Mouse (Mus musculus) liver, postnatal 0 days (tissue): ENCODE data around the gene Tes3-ps. TPM values are rescaled to one million over a fixed set of nuclear protein-coding genes. Genes with fewer than 3 reads are reported as not detected.

ENCODE experiments used
- ATAC-seq: fragments of 200-750 bp; cut with Nextera tagmentation; 2 replicates; pipeline ENCODE4 v1.8.0; 2017; ENCODE audit warnings: mild to moderate bottlenecking, moderate library complexity
- DNase-seq: peaks from one replicate; pipeline ENCODE4 v3.0.0-alpha.2; 2016
- H3K27ac ChIP-seq: fragments of 300-500 bp; sonication (generic); 2 replicates; pipeline ENCODE4 v1.5.1; 2014; ENCODE audit warnings: antibody characterized with exemption, moderate library complexity, mild to moderate bottlenecking, low read depth
- H3K27me3 ChIP-seq: fragments of 300-500 bp; sonication (generic); 2 replicates; pipeline ENCODE4 v1.6.1; 2014; ENCODE audit warnings: low read length, control low read depth, mixed read lengths; ENCODE audit not compliant: insufficient read depth
- H3K36me3 ChIP-seq: fragments of 300-500 bp; sonication (generic); replicated peaks from 2 replicates; pipeline ENCODE4 v1.6.1; 2014; ENCODE audit warnings: mild to moderate bottlenecking, control low read depth, low read length, moderate library complexity, mixed read lengths; ENCODE audit not compliant: insufficient read depth
- H3K4me1 ChIP-seq: fragments of 300-500 bp; sonication (generic); 2 replicates; pipeline ENCODE4 v1.6.1; 2014; ENCODE audit warnings: antibody characterized with exemption, mild to moderate bottlenecking, control low read depth; ENCODE audit not compliant: insufficient read depth
- H3K4me2 ChIP-seq: fragments of 300-500 bp; sonication (generic); 2 replicates; pipeline ENCODE4 v1.6.1; 2014; ENCODE audit warnings: low read depth, mild to moderate bottlenecking, low read length, moderate library complexity, mixed read lengths
- H3K4me3 ChIP-seq: fragments of 300-500 bp; sonication (generic); 2 replicates; pipeline ENCODE4 v1.5.1; 2014; ENCODE audit warnings: low read depth, low read length
- H3K9ac ChIP-seq: fragments of 300-500 bp; sonication (generic); replicated peaks from 2 replicates; pipeline ENCODE4 v1.6.1; 2014; ENCODE audit warnings: mild to moderate bottlenecking, moderate library complexity
- H3K9me3 ChIP-seq: fragments of 300-500 bp; sonication (generic); 2 replicates; pipeline ENCODE4 v1.6.1; 2016; ENCODE audit warnings: mild to moderate bottlenecking, control low read depth, low read length, mixed read lengths
- CTCF ChIP-seq: sonication (generic); IDR thresholded peaks from 2 replicates; pipeline ENCODE4 v1.5.1; 2016; ENCODE audit warnings: antibody characterized with exemption, low read depth
- EP300 ChIP-seq: IDR thresholded peaks from 2 replicates; pipeline ENCODE4 v1.6.1; 2016; ENCODE audit warnings: antibody characterized with exemption, low read depth, mild to moderate bottlenecking
- WGBS: fragments of 180-500 bp; shearing (Covaris S2); extraction: QIAGEN DNeasy Blood & Tissue Kit; methylation state at CpG from one replicate; pipeline ENCODE4 v1.1.7; 2014; ENCODE audit not compliant: insufficient replicate concordance; 5-methylcytosine and 5-hydroxymethylcytosine counted together
- polyA plus RNA-seq: library from polyadenylated mRNA; unstranded; fragments of >200 nt; fragmentation: Nextera tagmentation; extraction: Ambion mirVana; gene quantifications from 2 replicates; pipeline ENCODE4 v1.2.1, GENCODE M21; 2015

Tes3-ps gene
- polyA plus RNA-seq, 1 experiment from 2014 or later: 0.47 TPM

GRCm38 (mm10) chr13:49526235-49526634 is 33.1 kb downstream of the Tes3-ps start:
- no peak for DNase-seq
- Histone ChIP-seq H3K9me3 (no peaks in the 10 kb centered on the region), H3K9ac (no peak overlapping the region), H3K4me1 (no peaks in the 10 kb centered on the region), H3K27ac (no peak overlapping the region), H3K4me3 (no peak overlapping the region), H3K4me2 (no peak overlapping the region), H3K36me3 (no peaks in the 10 kb centered on the region), H3K27me3 (no peaks in the 10 kb centered on the region)
- ATAC-seq: no peak
- WGBS: 79% methylated on average over 2 of the region's 2 CpGs
- TF ChIP-seq EP300: no peak
- no peak for TF ChIP-seq CTCF

DNA sequence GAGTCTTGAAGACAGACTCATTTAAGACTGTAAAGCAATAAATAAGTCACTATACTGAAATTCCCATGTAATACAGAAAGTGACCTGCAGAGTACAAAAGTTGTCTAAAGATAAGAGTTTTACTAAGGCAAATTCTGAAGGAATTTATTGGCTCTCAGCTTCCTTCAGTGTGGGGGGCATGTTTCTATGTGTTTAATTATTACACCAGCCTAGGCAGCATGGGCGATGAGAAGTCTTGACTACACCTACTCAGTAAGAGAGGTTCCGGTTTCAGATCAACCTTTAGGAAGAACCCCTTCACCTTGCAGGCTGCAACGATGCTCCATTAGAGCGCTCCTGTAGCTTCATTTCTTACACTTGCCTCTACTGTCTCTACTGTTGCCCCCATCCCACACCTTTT is 37.5 kb downstream of the Tes3-ps start:
- WGBS: 91% methylated on average over 4 of the region's 4 CpGs
- H3K27ac ChIP-seq: no peak overlapping the region
- H3K4me3 ChIP-seq: no peak overlapping the region
- DNase-seq: no peak
- no peak overlapping the region for H3K9ac ChIP-seq
- H3K4me2 ChIP-seq: no peak overlapping the region
- no peak for TF ChIP-seq EP300
- no peak for TF ChIP-seq CTCF
- no peak for ATAC-seq
- H3K36me3 ChIP-seq: no peaks in the 10 kb centered on the region
- H3K4me1 ChIP-seq: no peaks in the 10 kb centered on the region
- H3K27me3 ChIP-seq: no peaks in the 10 kb centered on the region
- no peaks in the 10 kb centered on the region for H3K9me3 ChIP-seq

GRCm38 (mm10) chr13:49536946-49537345 is 43.8 kb downstream of the Tes3-ps start:
- no peak overlapping the region for H3K9ac ChIP-seq
- no peaks in the 10 kb centered on the region for H3K36me3 ChIP-seq
- ATAC-seq (no peak), DNase-seq (no peak)
- no peaks in the 10 kb centered on the region for H3K27me3 ChIP-seq
- no peaks in the 10 kb centered on the region for H3K9me3 ChIP-seq
- no peaks in the 10 kb centered on the region for H3K4me1 ChIP-seq
- H3K27ac ChIP-seq: no peak overlapping the region
- 94% methylated on average over 1 of the region's 1 CpGs for WGBS
- TF ChIP-seq EP300 (no peak), CTCF (no peak)
- no peak overlapping the region for H3K4me2 ChIP-seq
- no peak overlapping the region for H3K4me3 ChIP-seq

GRCm38 (mm10) chr13:49538693-49539092 is 45.6 kb downstream of the Tes3-ps start:
- Histone ChIP-seq H3K4me2 (no peak overlapping the region), H3K4me3 (no peak overlapping the region), H3K9ac (no peak overlapping the region), H3K36me3 (no peaks in the 10 kb centered on the region), H3K27ac (no peak overlapping the region), H3K27me3 (no peaks in the 10 kb centered on the region), H3K9me3 (no peaks in the 10 kb centered on the region), H3K4me1 (no peaks in the 10 kb centered on the region)
- 80% methylated on average over 1 of the region's 1 CpGs for WGBS
- no peak for TF ChIP-seq CTCF
- TF ChIP-seq EP300: no peak
- DNase-seq: no peak
- ATAC-seq: no peak

GRCm38 (mm10) chr13:49544279-49544678 is 51.2 kb downstream of the Tes3-ps start, which contains the start of gene Aspn:
Gene Aspn, plus strand, starts transcription at chr13:49544443.
- 80% methylated on average over 3 of the region's 3 CpGs for WGBS
- no peaks in the 10 kb centered on the region for H3K36me3 ChIP-seq
- H3K4me2 ChIP-seq: no peak within 1 kb of the TSS
- H3K4me1 ChIP-seq: no peaks in the 10 kb centered on the region
- H3K4me3 ChIP-seq: no peak within 1 kb of the TSS
- no peak within 1 kb of the TSS for H3K27ac ChIP-seq
- no peak within 1 kb of the TSS for H3K9ac ChIP-seq
- no peak for ATAC-seq
- no peak for TF ChIP-seq EP300
- TF ChIP-seq CTCF: no peak
- H3K27me3 ChIP-seq: no peaks in the 10 kb centered on the region
- DNase-seq: no peak
- no peaks in the 10 kb centered on the region for H3K9me3 ChIP-seq

- no peaks in the 10 kb centered on the region for H3K4me1 ChIP-seq
- no peak overlapping the region for H3K27ac ChIP-seq
These were observed 52.5 kb downstream of the Tes3-ps start for GRCm38 (mm10) chr13:49545646-49546045.

More at GRCm38 (mm10) chr13:49545646-49546045, 52.5 kb downstream of the Tes3-ps start:
- ATAC-seq: no peak
- H3K4me2 ChIP-seq: no peak overlapping the region
- TF ChIP-seq EP300 (no peak), CTCF (no peak)
- no peak overlapping the region for H3K4me3 ChIP-seq
- H3K27me3 ChIP-seq: no peaks in the 10 kb centered on the region
- no peak overlapping the region for H3K9ac ChIP-seq
- 69% methylated on average over 3 of the region's 3 CpGs for WGBS
- H3K36me3 ChIP-seq: no peaks in the 10 kb centered on the region
- no peaks in the 10 kb centered on the region for H3K9me3 ChIP-seq
- DNase-seq: no peak

Other genes with a start within 250 kb of the Tes3-ps start
- 2.5 and 2.9 TPM in 2 replicates for gene Susd3, start 244.6 kb upstream of the Tes3-ps start, polyA plus RNA-seq
- gene Fgd3, start 173.0 kb upstream of the Tes3-ps start, polyA plus RNA-seq: 0.57 and 0.62 TPM in 2 replicates
- gene Bicd2, start 151.7 kb upstream of the Tes3-ps start, polyA plus RNA-seq: 4.9 and 5.8 TPM in 2 replicates
- gene Ippk, start 72.1 kb upstream of the Tes3-ps start, polyA plus RNA-seq: 5.9 and 6.0 TPM in 2 replicates
- gene Ecm2, start 11.5 kb downstream of the Tes3-ps start, polyA plus RNA-seq: 0.31 and 0.38 TPM in 2 replicates
- 0.93 and 1.8 TPM in 2 replicates for gene Aspn, start 51.1 kb downstream of the Tes3-ps start, polyA plus RNA-seq
- gene Omd, start 89.1 kb downstream of the Tes3-ps start, polyA plus RNA-seq: 0.19 and 0.21 TPM in 2 replicates
- gene Ogn, start 114.7 kb downstream of the Tes3-ps start, polyA plus RNA-seq: 1.3 and 1.6 TPM in 2 replicates
- gene Cenpp, start 159.5 kb downstream of the Tes3-ps start, polyA plus RNA-seq: 13.7 TPM in 2 replicates
- 6.8 and 8.0 TPM in 2 replicates for gene Nol8, start 159.8 kb downstream of the Tes3-ps start, polyA plus RNA-seq
- 13.4 and 16.9 TPM in 2 replicates for gene Iars, start 188.8 kb downstream of the Tes3-ps start, polyA plus RNA-seq